Mouse (Mus musculus): ENCODE results near the gene Mthfd1. TPM values are rescaled to one million over a fixed set of nuclear protein-coding genes. Genes with fewer than 3 reads are reported as not detected.

The Mthfd1 gene
- polyA plus RNA-seq, 1 experiment from 2014 or later: 80.8 TPM

DNA sequence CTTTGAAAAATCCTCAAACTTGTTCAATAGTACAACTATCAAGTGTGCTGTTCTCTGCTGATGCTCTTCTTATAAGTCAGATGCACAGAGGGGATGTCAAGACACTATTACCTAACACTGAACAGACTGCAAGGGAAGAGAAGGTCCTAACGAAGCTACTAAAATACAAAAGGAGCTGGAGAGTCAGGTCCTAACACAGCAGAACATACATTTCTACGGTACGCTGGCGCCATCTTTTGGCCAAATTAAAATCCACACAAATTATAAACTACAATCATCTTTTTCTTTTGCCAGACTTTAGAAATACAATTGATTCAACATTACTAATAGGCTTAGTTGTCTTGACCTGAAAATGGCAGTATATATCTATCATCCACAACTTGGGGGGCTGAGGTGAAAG lies 86.0 kb downstream of the Mthfd1 start:
- no peak for DNase-seq (ENCODE audit: low spot score)
- H3K27me3 ChIP-seq (ENCODE audit: insufficient read depth, poor library complexity, severe bottlenecking): no peaks in the 10 kb centered on the region
- no peak overlapping the region for H3K4me3 ChIP-seq
- no peaks in the 10 kb centered on the region for H3K9me3 ChIP-seq
- WGBS: 2% methylated on average over 4 of the region's 4 CpGs
- H3K27ac ChIP-seq: no peak overlapping the region
- peaks cover 6% of the 10 kb centered on the region; the same call in 1 of the 2 replicates for H3K4me1 ChIP-seq
- H3K36me3 ChIP-seq: 0 out of 2 replicates have a peak, but pooled peaks cover 3% of the 10 kb centered on the region

DNA sequence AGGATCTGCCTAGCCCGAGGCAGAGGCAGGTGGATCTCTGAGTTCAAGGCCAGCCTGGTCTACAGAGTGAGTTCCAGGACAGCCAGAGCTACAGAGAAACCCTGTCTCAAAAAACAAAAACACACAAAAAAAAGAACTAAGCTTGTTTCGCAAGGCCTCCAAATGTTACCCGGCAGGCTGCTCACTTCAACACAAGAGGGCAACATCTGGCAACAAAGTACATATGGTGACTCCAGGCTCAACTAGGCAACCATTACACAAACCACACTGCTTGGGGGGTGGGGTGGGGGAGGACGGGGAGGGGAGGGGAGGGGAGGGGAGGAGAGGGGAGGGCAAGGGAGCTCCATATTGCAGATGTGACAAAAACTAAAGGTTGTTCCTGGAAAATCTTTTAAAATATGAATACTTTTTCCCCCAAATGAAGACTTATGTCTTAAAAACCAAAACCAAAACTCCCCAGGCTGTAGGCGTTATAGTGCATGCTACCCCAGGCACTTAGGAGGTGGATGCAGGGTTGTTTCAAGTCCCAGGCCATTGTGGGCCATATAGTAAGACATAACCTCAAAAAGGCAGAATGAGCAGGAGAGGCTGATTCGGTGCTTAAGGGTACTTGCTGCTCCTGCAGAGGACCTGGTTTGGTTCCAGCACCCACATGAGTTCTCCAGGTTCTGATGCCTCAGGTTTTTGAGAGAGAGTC lies 90.8 kb downstream of the Mthfd1 start:
- DNase-seq (ENCODE audit: low spot score): no peak
- H3K4me1 ChIP-seq: peaks cover 8% of the 10 kb centered on the region
- H3K27ac ChIP-seq: no peak overlapping the region
- no peaks in the 10 kb centered on the region for H3K27me3 ChIP-seq (ENCODE audit: insufficient read depth, poor library complexity, severe bottlenecking)
- H3K36me3 ChIP-seq: peaks cover 29% of the 10 kb centered on the region
- H3K9me3 ChIP-seq: no peaks in the 10 kb centered on the region
- H3K4me3 ChIP-seq: no peak overlapping the region
- 84% methylated on average over 5 of the region's 6 CpGs for WGBS

GRCm38 (mm10) chr12:76349680-76350220 lies 94.7 kb downstream of the Mthfd1 start:
- H3K4me1 ChIP-seq: peaks cover 8% of the 10 kb centered on the region
- H3K9me3 ChIP-seq: no peaks in the 10 kb centered on the region
- WGBS: 79% methylated on average over 8 of the region's 8 CpGs
- no peaks in the 10 kb centered on the region for H3K27me3 ChIP-seq (ENCODE audit: insufficient read depth, poor library complexity, severe bottlenecking)
- H3K4me3 ChIP-seq: no peak overlapping the region
- no peak for DNase-seq (ENCODE audit: low spot score)
- peaks cover 45% of the 10 kb centered on the region for H3K36me3 ChIP-seq
- H3K27ac ChIP-seq: no peak overlapping the region

DNA sequence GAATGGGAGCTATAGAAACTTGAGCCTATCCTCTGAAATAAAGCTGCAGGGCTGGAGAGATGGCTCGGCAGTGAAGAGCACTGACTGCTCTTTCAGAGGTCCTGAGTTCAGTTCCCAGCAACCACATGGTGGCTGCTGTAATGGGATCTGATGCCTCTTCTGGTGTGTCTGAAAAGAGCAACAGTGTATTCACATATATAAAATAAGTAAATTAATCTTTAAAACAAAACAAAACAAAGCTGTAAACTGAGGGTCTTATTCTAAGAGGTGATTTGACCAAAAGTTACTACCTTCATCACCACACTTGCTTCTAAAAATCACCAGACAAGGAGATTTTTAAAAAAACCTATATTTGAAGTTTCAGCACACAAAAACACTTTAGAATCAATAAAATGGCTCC lies 105.8 kb downstream of the Mthfd1 start:
- WGBS: 76% methylated on average over 1 of the region's 1 CpGs
- H3K27ac ChIP-seq: no peak overlapping the region
- H3K4me1 ChIP-seq: peaks cover 16% of the 10 kb centered on the region
- no peak overlapping the region for H3K4me3 ChIP-seq
- no peaks in the 10 kb centered on the region for H3K9me3 ChIP-seq
- H3K27me3 ChIP-seq (ENCODE audit: insufficient read depth, poor library complexity, severe bottlenecking): no peaks in the 10 kb centered on the region
- DNase-seq (ENCODE audit: low spot score): no peak
- peaks cover 10% of the 10 kb centered on the region for H3K36me3 ChIP-seq

DNA sequence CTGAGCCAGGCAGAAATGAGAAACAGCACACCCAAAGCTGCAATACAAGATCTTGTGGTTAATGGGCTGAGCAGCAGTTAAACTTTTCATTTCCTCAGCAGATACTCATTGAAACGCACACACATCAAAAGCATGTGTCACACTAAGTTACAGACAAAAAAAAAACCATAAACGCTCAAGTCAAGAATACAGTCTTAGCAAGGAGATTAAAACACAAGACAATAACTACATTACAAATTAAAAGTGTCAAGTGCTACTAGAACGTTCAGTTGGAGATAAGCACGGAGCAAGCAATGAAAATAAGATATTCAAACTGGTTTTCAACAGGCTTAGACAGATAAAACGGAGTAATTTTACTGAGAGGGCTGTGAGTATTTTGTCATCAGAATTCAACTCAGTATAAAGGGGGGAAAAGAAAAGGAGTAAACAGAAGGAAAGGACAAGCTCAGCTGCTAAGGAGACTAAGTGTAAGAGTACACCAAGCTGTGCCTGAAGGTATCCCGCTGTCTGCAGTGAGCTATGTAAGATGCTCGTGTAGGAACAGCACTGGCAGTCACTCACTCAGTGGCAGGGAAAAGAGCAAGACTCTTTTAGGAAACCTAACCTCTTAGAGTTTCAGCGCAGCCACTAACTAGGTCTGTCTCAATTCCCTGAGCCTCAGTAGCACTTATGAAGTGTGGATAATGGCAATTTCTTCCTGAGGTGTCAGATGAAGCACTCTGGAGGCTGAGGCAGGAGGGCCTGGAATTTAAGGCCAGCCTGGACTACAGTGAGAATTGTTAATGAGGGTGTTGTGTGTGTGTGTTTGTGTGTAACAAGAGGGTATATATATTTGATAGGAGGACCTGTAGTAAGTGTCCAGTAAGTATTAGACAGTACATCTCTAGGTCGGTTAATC lies 106.6 kb downstream of the Mthfd1 start:
- peaks cover 23% of the 10 kb centered on the region for H3K4me1 ChIP-seq
- 58% methylated on average over 9 of the region's 9 CpGs for WGBS
- no peak overlapping the region for H3K27ac ChIP-seq
- peaks cover 10% of the 10 kb centered on the region for H3K36me3 ChIP-seq
- no peaks in the 10 kb centered on the region for H3K9me3 ChIP-seq
- no peak for DNase-seq (ENCODE audit: low spot score)
- H3K27me3 ChIP-seq (ENCODE audit: insufficient read depth, poor library complexity, severe bottlenecking): no peaks in the 10 kb centered on the region
- no peak overlapping the region for H3K4me3 ChIP-seq

GRCm38 (mm10) chr12:76362303-76362676 lies 107.2 kb downstream of the Mthfd1 start:
- DNase-seq (ENCODE audit: low spot score): no peak
- H3K9me3 ChIP-seq: no peaks in the 10 kb centered on the region
- H3K27me3 ChIP-seq (ENCODE audit: insufficient read depth, poor library complexity, severe bottlenecking): no peaks in the 10 kb centered on the region
- H3K27ac ChIP-seq: no peak overlapping the region
- H3K4me1 ChIP-seq: peaks cover 29% of the 10 kb centered on the region
- peaks cover 9% of the 10 kb centered on the region for H3K36me3 ChIP-seq
- no peak overlapping the region for H3K4me3 ChIP-seq
- 80% methylated on average over 9 of the region's 9 CpGs for WGBS

- no peak overlapping the region for H3K4me3 ChIP-seq
- WGBS: 80% methylated on average over 3 of the region's 3 CpGs
- peaks cover 50% of the 10 kb centered on the region for H3K4me1 ChIP-seq
- H3K9me3 ChIP-seq: no peaks in the 10 kb centered on the region
- 0 out of 2 replicates have a peak, but pooled peaks cover 4% of the 10 kb centered on the region for H3K36me3 ChIP-seq
- no peaks in the 10 kb centered on the region for H3K27me3 ChIP-seq (ENCODE audit: insufficient read depth, poor library complexity, severe bottlenecking)
- 0 out of 2 replicates have a peak overlapping the region, but pooled peaks have one; percentile 16 for H3K27ac ChIP-seq
- DNase-seq (ENCODE audit: low spot score): no peak
Observed at GRCm38 (mm10) chr12:76366276-76366675, 111.2 kb downstream of the Mthfd1 start.

GRCm38 (mm10) chr12:76367096-76367995 lies 112.2 kb downstream of the Mthfd1 start:
- no peaks in the 10 kb centered on the region for H3K36me3 ChIP-seq
- peaks cover 48% of the 10 kb centered on the region for H3K4me1 ChIP-seq
- H3K4me3 ChIP-seq: peak overlapping the region; percentile 98
- H3K27me3 ChIP-seq (ENCODE audit: insufficient read depth, poor library complexity, severe bottlenecking): no peaks in the 10 kb centered on the region
- H3K27ac ChIP-seq: peak overlapping the region; percentile 100
- H3K9me3 ChIP-seq: no peaks in the 10 kb centered on the region
- 23% methylated on average over 14 of the region's 14 CpGs for WGBS
- DNase-seq (ENCODE audit: low spot score): no peak

GRCm38 (mm10) chr12:76368201-76368789 lies 113.2 kb downstream of the Mthfd1 start:
- Histone ChIP-seq H3K36me3 (no peaks in the 10 kb centered on the region), H3K4me1 (peaks cover 51% of the 10 kb centered on the region), H3K27ac (peak overlapping the region; percentile 100), H3K9me3 (no peaks in the 10 kb centered on the region), H3K27me3 (ENCODE audit: insufficient read depth, poor library complexity, severe bottlenecking) (no peaks in the 10 kb centered on the region), H3K4me3 (peak overlapping the region; percentile 98)
- no peak for DNase-seq (ENCODE audit: low spot score)
- 8% methylated on average over 9 of the region's 9 CpGs for WGBS

- no peaks in the 10 kb centered on the region for H3K36me3 ChIP-seq
- no peaks in the 10 kb centered on the region for H3K9me3 ChIP-seq
- H3K27ac ChIP-seq: peak overlapping the region; percentile 100
- no peaks in the 10 kb centered on the region for H3K27me3 ChIP-seq (ENCODE audit: insufficient read depth, poor library complexity, severe bottlenecking)
- under 1% methylated on average over 26 of the region's 26 CpGs for WGBS
- DNase-seq (ENCODE audit: low spot score): peak; percentile 84
- peak overlapping the region; percentile 98 for H3K4me3 ChIP-seq
- peaks cover 51% of the 10 kb centered on the region for H3K4me1 ChIP-seq
Observed at GRCm38 (mm10) chr12:76368790-76369205, 113.7 kb downstream of the Mthfd1 start.
